Mouse (Mus musculus) hindbrain, embryonic 11.5 days (tissue): ENCODE measurements at regions not wholly inside any gene's neighbourhood (a gene's known extent, or its start where the extent isn't known, plus 50 kb on each side); places are given as distances from the start of the nearest gene placed in this dataset.

ENCODE experiments used
- ATAC-seq: fragments of 200-750 bp; cut with Nextera tagmentation; 2 replicates; pipeline ENCODE4 v1.8.0; 2017; ENCODE audit warnings: mild to moderate bottlenecking, moderate TSS enrichment, moderate library complexity; ENCODE audit not compliant: low FRiP score
- DNase-seq: peaks from one replicate; pipeline ENCODE4 v3.0.0-alpha.2; 2015; ENCODE audit warnings: low spot score
- H3K27ac ChIP-seq: fragments of 300-500 bp; sonication (generic); 2 replicates; pipeline ENCODE4 v1.5.1; 2014; ENCODE audit warnings: mild to moderate bottlenecking, low read depth, low read length
- H3K27me3 ChIP-seq: fragments of 300-500 bp; sonication (generic); 2 replicates; pipeline ENCODE4 v1.6.1; 2014; ENCODE audit warnings: mild to moderate bottlenecking, low read length, moderate library complexity, mixed read lengths; ENCODE audit not compliant: control insufficient read depth, insufficient read depth
- H3K36me3 ChIP-seq: fragments of 300-500 bp; sonication (generic); 2 replicates; pipeline ENCODE4 v1.6.1; 2014; ENCODE audit warnings: mild to moderate bottlenecking, low read length, moderate library complexity, mixed read lengths; ENCODE audit not compliant: control insufficient read depth, insufficient read depth
- H3K4me1 ChIP-seq: fragments of 300-500 bp; sonication (generic); replicated peaks from 2 replicates; pipeline ENCODE4 v1.6.1; 2014; ENCODE audit warnings: low read length, mixed read lengths; ENCODE audit not compliant: control insufficient read depth, insufficient read depth
- H3K4me2 ChIP-seq: fragments of 300-500 bp; sonication (generic); replicated peaks from 2 replicates; pipeline ENCODE4 v1.6.1; 2014; ENCODE audit warnings: mild to moderate bottlenecking, low read depth, low read length
- H3K4me3 ChIP-seq: fragments of 300-500 bp; sonication (generic); 2 replicates; pipeline ENCODE4 v1.5.1; 2014; ENCODE audit warnings: low read depth, low read length
- H3K9ac ChIP-seq: fragments of 300-500 bp; sonication (generic); 2 replicates; pipeline ENCODE4 v1.6.1; 2014; ENCODE audit warnings: low read depth, low read length
- H3K9me3 ChIP-seq: fragments of 300-500 bp; sonication (generic); 2 replicates; pipeline ENCODE4 v1.6.1; 2016; ENCODE audit warnings: low read length; ENCODE audit not compliant: control insufficient read depth
- WGBS: fragments of 180-500 bp; shearing (Covaris S2); extraction: QIAGEN DNeasy Blood & Tissue Kit; methylation state at CpG from one replicate; pipeline ENCODE4 v1.1.7; 2014; 5-methylcytosine and 5-hydroxymethylcytosine counted together

GRCm38 (mm10) chr14:90600554-90600953, 2129.4 kb upstream of the Pcdh20 start:
- H3K9ac ChIP-seq, result no peak overlapping the region
- no peaks in the 10 kb centered on the region for H3K27me3 ChIP-seq
- no peak overlapping the region for H3K27ac ChIP-seq
- no peaks in the 10 kb centered on the region for H3K36me3 ChIP-seq
- no peaks in the 10 kb centered on the region for H3K9me3 ChIP-seq
- DNase-seq (peak; percentile 14), ATAC-seq (peak; percentile 58)
- H3K4me2 ChIP-seq, result no peak overlapping the region
- no peaks in the 10 kb centered on the region for H3K4me1 ChIP-seq
- WGBS, result 28% methylated on average over 2 of the region's 2 CpGs
- no peak overlapping the region for H3K4me3 ChIP-seq
